Mouse (Mus musculus): Measurements from ENCODE around the gene Tns1. TPM values are rescaled to one million over a fixed set of nuclear protein-coding genes. Genes with fewer than 3 reads are reported as not detected.
A peak's percentile ranks its signal among the peaks of the same experiment; 100 is the strongest.

Tns1 gene
- polyA plus RNA-seq, 3 experiments from 2014 or later, result 9.1 to 16.3 (median 15.5) TPM

- ATAC-seq, result no peak
These were observed 111.5 kb downstream of the Tns1 start for GRCm38 (mm10) chr1:74012706-74013105.

GRCm38 (mm10) chr1:74009495-74009894, 114.8 kb downstream of the Tns1 start:
- ATAC-seq, result no peak

- ATAC-seq, result no peak
These were observed 115.3 kb downstream of the Tns1 start for GRCm38 (mm10) chr1:74008966-74009365.

GRCm38 (mm10) chr1:74008498-74008897, 115.8 kb downstream of the Tns1 start:
- no peak for ATAC-seq

GRCm38 (mm10) chr1:74007398-74008050, 116.7 kb downstream of the Tns1 start:
- no peak for ATAC-seq

- no peak for ATAC-seq
These were observed 119.2 kb downstream of the Tns1 start for GRCm38 (mm10) chr1:74005020-74005419.

GRCm38 (mm10) chr1:74003723-74004122, 120.5 kb downstream of the Tns1 start:
- no peak for ATAC-seq

- ATAC-seq, result no peak
These were observed 122.8 kb downstream of the Tns1 start for GRCm38 (mm10) chr1:74001449-74001820.

GRCm38 (mm10) chr1:74000810-74001448, 123.3 kb downstream of the Tns1 start:
- ATAC-seq, result no peak

GRCm38 (mm10) chr1:74000191-74000651, 124.0 kb downstream of the Tns1 start:
- ATAC-seq, result no peak

- ATAC-seq, result no peak
These were observed 124.7 kb downstream of the Tns1 start for GRCm38 (mm10) chr1:73999533-73999932.

- ATAC-seq, result no peak
These were observed 125.3 kb downstream of the Tns1 start for GRCm38 (mm10) chr1:73998925-73999375.

- no peak for ATAC-seq
These were observed 126.0 kb downstream of the Tns1 start for GRCm38 (mm10) chr1:73998131-73998865.

GRCm38 (mm10) chr1:73997341-73997740, 126.9 kb downstream of the Tns1 start:
- no peak for ATAC-seq

- ATAC-seq, result no peak
These were observed 127.6 kb downstream of the Tns1 start for GRCm38 (mm10) chr1:73996650-73997049.

- ATAC-seq, result peak; percentile 54
These were observed 128.0 kb downstream of the Tns1 start for GRCm38 (mm10) chr1:73996209-73996608.

- ATAC-seq, result no peak
These were observed 129.0 kb downstream of the Tns1 start for GRCm38 (mm10) chr1:73995063-73995810.

- no peak for ATAC-seq
These were observed 130.3 kb downstream of the Tns1 start for GRCm38 (mm10) chr1:73993901-73994426.

GRCm38 (mm10) chr1:73993279-73993678, 131.0 kb downstream of the Tns1 start:
- no peak for ATAC-seq

- no peak for ATAC-seq
These were observed 131.9 kb downstream of the Tns1 start for GRCm38 (mm10) chr1:73992201-73992938.

- ATAC-seq, result no peak
These were observed 133.0 kb downstream of the Tns1 start for GRCm38 (mm10) chr1:73991226-73991625.

GRCm38 (mm10) chr1:73990024-73990423, 134.2 kb downstream of the Tns1 start:
- no peak for ATAC-seq
